ENCODE assay signal across 27 mouse cellular contexts in the genomic region with DNA sequence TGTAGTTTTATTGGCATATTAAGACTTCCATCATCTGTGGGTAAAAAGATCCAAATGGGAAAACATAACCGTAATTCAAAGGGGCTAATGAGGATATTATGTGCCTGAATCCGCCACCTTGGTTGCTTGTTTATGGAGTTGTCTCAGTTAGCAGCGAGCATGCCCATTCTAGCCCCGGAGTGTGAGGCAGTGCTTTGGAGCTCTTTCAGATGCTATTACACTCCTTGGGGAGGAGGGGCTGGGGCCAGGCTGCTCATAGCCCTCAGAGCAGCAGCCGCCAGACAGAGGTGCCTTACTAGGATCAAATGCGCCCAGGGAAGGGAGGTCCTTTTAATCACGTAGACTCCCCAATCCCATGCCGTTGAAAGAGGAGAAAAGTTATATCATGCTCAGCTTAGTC.
DNase-seq lines count a peak whose midpoint lies in the region; ATAC-seq lines count a peak whose summit lies in the region.
"Had no signal": no experiment of that assay in that cellular context is flagged by ENCODE, and none has a peak within 500 bp of the region (broad histone marks: within the 10 kb centered on the region; RNA-seq: fewer than 3 reads in every experiment).

No protein-coding gene starts in this region.

- WGBS in limb, embryonic 10.5 days, result 19% methylated on average over 8 of the region's 8 CpGs
- 17% methylated on average over 8 of the region's 8 CpGs for WGBS in neural tube, embryonic 15.5 days

- H3K27ac ChIP-seq in limb, embryonic 10.5 days, result peak overlapping the region; percentile 42; the same call in 1 of the 2 replicates
- H3K27ac ChIP-seq in neural tube, embryonic 15.5 days (replicated peaks), result no peak overlapping the region
- H3K27ac ChIP-seq: embryonic facial prominence, embryonic 15.5 days; forebrain, embryonic 13.5 days; heart, adult 2 months; hindbrain, embryonic 13.5 days; limb, embryonic 15.5 days; liver, embryonic 13.5 days had no signal

- H3K36me3 ChIP-seq in limb, embryonic 10.5 days, result no peaks in the 10 kb centered on the region
- no peaks in the 10 kb centered on the region for H3K36me3 ChIP-seq in neural tube, embryonic 15.5 days
- H3K36me3 ChIP-seq: embryonic facial prominence, embryonic 15.5 days; heart, embryonic 12.5 days; hindbrain, embryonic 13.5 days; limb, embryonic 15.5 days; liver, embryonic 13.5 days had no signal

- no peak overlapping the region for H3K4me3 ChIP-seq in limb, embryonic 10.5 days
- H3K4me3 ChIP-seq in neural tube, embryonic 15.5 days (replicated peaks), result no peak overlapping the region
- H3K4me3 ChIP-seq: embryonic facial prominence, embryonic 15.5 days; forebrain, embryonic 13.5 days; heart, adult 2 months; heart, embryonic 12.5 days; hindbrain, embryonic 13.5 days; limb, embryonic 15.5 days; liver, embryonic 13.5 days had no signal

- H3K4me2 ChIP-seq in neural tube, embryonic 15.5 days, result peak overlapping the region; percentile 13; the same call in 1 of the 2 replicates
- H3K4me2 ChIP-seq: embryonic facial prominence, embryonic 15.5 days; forebrain, embryonic 13.5 days; heart, embryonic 12.5 days; hindbrain, embryonic 13.5 days; limb, embryonic 15.5 days; liver, embryonic 13.5 days had no signal

- DNase-seq in embryo, embryonic 11 days, result peak; percentile 30
- DNase-seq in embryo, embryonic 10.5 days (ENCODE audit: low spot score), result no peak
- peak; percentile 21 for DNase-seq in R1 (ENCODE audit: low read depth, low spot score)
- no peak for DNase-seq in limb, embryonic 10.5 days (ENCODE audit: low spot score)
- no peak for DNase-seq in heart, adult 18-20 months
- DNase-seq in lung, postnatal 10 days, result no peak
- DNase-seq: adrenal gland, postnatal 25 days; cerebellum, adult 18-20 months; cerebellum, postnatal 10 days; gastrocnemius, postnatal 25 days; heart, adult 2 months; heart, postnatal 4 days; kidney, adult 9 months; kidney, postnatal 10 days; liver, embryonic 13.5 days; lung, adult 2 months; lung, postnatal 14 days; midbrain, embryonic 14.5 days; thymus, postnatal 14 days had no signal

- H3K9me3 ChIP-seq in limb, embryonic 10.5 days (replicated peaks), result no peaks in the 10 kb centered on the region
- H3K9me3 ChIP-seq in neural tube, embryonic 15.5 days (replicated peaks), result no peaks in the 10 kb centered on the region
- H3K9me3 ChIP-seq: embryonic facial prominence, embryonic 15.5 days; forebrain, embryonic 13.5 days; heart, embryonic 12.5 days; hindbrain, embryonic 13.5 days; limb, embryonic 15.5 days; liver, embryonic 13.5 days had no signal

- no peak overlapping the region for H3K9ac ChIP-seq in neural tube, embryonic 15.5 days (replicated peaks)
- H3K9ac ChIP-seq: embryonic facial prominence, embryonic 15.5 days; forebrain, embryonic 13.5 days; heart, embryonic 12.5 days; hindbrain, embryonic 13.5 days; limb, embryonic 15.5 days; liver, embryonic 13.5 days had no signal

- no peak for ATAC-seq in neural tube, embryonic 15.5 days (ENCODE audit: low FRiP score)
- ATAC-seq: forebrain, embryonic 13.5 days; intestine, postnatal 0 days; Patski had no signal

- H3K27me3 ChIP-seq in limb, embryonic 10.5 days (ENCODE audit: low read depth, poor library complexity, severe bottlenecking), result peaks cover 24% of the 10 kb centered on the region; the same call in 1 of the 2 replicates
- 0 out of 2 replicates have a peak, but pooled peaks cover 8% of the 10 kb centered on the region for H3K27me3 ChIP-seq in neural tube, embryonic 15.5 days (replicated peaks)
- H3K27me3 ChIP-seq: embryonic facial prominence, embryonic 15.5 days; heart, embryonic 12.5 days; limb, embryonic 15.5 days; liver, embryonic 13.5 days had no signal

- peaks cover 26% of the 10 kb centered on the region for H3K4me1 ChIP-seq in limb, embryonic 10.5 days
- peaks cover 22% of the 10 kb centered on the region for H3K4me1 ChIP-seq in neural tube, embryonic 15.5 days
- H3K4me1 ChIP-seq: heart, embryonic 12.5 days; liver, embryonic 13.5 days had no signal

Comparison
In these comparisons a context has a peak if more than half of its experiments do, and no peak if none do; other contexts are left out.
1. DNase-seq: peak in embryo, embryonic 11 days (single experiment) and R1 (single experiment); none in embryo, embryonic 10.5 days (single experiment), limb, embryonic 10.5 days (single experiment), heart, adult 18-20 months (0 of 2) and lung, postnatal 10 days (single experiment).